Mouse (Mus musculus): ENCODE data around the gene Edf1.

GRCm38 (mm10) chr2:25585601-25586000 is 28.0 kb downstream of the Edf1 start:
- TF ChIP-seq CTCF (IDR thresholded peaks at IDR 0.05; ENCODE audit: extremely low read depth, insufficient read length, insufficient replicate concordance, low read depth, low read length) = no peak
- TF ChIP-seq POLR2A (IDR thresholded peaks at IDR 0.05; ENCODE audit: low read depth, low read length) = no peak

Data from small intestine, adult 2 months (tissue).